Mouse (Mus musculus): ENCODE data around the gene Fzd10.

The Fzd10 gene

DNA sequence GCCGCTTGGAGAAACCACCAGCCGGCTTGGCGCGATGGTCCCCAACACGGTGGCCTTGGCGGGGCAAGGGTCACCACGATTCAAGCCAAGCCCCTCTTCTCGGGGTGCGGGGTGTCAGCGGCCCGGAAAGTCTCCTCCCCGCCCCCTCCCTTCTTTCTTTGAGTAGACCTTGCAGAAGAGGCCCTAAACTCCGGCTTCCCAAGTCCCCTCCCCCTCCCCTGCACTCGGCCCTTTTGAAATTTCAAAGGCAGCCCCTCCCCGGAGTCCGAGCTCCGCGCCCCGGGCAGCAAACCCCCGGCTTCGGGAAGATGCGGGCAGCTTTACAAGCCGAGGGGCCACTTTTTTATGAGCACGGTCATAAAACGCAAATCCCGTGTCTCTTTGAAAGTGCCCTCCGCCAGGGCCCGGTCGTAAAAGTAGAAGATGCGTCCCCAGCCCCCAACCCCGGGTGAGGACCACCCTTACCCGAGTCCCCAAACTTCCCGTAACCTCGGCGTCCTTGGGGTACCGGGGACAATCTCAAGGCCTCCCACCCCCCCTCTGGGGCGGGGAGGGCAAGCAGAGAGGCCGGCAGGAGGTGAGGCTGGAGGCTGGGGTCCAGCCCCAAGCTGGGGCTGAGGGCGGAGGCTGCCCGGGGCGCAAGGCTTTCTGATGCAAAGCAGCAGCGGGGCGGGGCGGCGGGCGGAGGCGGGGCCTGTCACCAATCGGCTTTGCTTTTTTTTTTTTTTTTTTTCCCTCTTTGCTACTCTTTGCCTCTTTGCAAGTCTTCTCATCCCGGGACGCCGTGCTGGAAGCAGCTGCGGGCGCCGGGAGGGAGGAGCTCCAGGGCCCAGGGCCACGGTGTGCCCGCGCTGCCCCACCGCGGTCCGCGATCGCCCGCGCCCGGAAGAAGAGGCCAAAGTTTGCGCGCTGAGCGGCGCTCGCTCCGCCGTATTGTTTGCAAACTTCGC lies at the start of gene Fzd10:
Gene Fzd10 (plus strand): TSS at position 773 of the 950 bp plus-strand sequence.
- DNase-seq (ENCODE audit: low spot score in 2 of 2), result peak; percentile 53

DNA sequence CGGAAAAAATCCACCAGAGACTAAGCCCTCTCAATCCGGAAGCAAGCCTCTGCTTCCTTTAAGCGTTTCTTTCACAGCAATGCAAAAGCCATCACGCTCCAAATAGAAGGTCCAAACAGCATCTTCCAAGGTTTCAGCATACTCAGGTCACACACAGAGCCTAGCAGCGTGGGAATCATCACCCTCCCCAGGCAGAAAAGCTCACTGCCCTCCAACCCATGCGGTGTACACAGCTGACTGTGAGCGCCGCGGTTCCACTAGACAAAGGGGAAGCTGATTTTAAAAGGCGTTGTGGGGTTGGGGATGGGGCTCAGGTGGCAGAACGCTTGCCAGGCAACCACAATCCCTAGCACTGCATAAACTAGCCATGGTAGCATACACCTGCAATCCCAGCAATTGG lies 49.2 kb upstream of the Fzd10 start:
- no peak for DNase-seq (ENCODE audit: low spot score in 2 of 2)

DNA sequence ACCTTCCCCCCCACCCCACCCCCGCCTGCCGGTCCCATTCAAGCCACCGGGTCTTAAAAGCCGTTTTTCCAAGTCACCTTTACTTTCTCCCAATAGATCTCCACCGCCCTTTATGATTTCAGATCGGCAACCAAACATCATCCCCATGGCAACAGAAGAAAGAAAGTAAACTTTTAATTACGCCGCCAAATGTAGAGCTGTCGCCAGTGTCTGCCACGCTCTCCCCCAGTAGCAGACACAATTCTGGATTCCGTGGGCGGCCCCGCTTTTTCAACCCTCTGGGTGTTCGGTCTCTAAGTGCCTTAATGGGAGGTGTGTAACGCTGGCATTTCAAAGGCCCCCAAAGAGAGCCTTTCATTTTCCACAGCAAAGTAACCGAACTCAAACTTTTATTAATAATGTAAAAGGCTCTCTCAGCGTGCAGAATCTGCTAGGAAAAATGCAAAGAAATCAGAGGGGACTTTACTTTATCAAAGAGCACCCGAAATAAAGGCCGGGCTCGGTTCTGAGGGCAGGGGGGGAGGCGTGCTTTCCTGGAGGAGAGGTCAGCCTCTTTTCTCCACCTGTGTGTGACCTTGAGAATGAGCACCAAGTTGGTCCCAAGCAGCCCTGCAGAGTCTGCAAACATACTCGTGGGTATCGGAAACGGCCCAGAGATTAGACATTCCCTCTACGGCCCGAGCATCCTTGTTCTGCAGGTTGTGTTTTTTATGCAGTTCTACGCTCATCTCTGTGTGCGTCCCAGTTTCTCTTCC lies 48.3 kb upstream of the Fzd10 start:
- no peak for DNase-seq (ENCODE audit: low spot score in 2 of 2)

DNA sequence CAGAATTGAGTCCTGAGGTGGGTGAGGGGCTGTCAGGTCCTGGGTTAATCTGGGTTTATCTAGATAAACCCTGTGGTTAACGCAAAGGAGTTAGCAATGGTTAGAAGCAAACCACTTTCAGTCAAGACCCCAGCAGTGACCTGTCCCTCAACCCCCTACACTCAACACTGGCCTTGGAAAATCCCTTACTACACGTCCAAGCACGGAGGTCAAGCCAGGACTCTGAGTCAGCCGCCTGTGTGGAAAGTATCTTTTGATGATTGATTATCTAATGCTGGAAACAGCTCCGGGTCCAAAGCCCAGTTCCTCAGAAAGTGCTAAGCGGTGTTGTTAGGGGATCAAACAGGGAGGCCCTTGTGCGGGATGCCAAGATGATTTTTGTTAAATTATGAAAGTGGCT lies 42.5 kb upstream of the Fzd10 start:
- DNase-seq (ENCODE audit: low spot score in 2 of 2), result no peak

DNA sequence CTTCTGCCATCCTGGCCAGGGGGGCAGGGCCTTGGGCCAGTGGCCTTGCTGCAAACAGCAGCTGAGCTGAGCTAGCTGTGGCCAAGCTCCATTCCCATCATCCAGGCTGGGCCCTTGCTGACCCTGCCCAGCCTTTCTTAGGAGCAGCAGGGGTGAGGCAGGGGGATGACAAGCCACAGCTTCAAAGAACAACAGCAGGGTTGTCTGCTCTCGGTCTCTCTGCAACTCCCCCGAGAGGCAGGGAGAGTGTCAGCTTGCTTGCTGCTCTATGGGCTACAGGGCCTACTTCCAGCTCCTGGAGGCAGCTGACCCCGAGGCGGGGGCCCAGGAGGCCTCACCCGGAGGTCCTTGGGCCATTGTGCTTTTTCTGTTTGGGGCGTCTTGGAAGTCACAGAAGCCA lies 33.3 kb upstream of the Fzd10 start:
- DNase-seq (ENCODE audit: low spot score in 2 of 2), result no peak

DNA sequence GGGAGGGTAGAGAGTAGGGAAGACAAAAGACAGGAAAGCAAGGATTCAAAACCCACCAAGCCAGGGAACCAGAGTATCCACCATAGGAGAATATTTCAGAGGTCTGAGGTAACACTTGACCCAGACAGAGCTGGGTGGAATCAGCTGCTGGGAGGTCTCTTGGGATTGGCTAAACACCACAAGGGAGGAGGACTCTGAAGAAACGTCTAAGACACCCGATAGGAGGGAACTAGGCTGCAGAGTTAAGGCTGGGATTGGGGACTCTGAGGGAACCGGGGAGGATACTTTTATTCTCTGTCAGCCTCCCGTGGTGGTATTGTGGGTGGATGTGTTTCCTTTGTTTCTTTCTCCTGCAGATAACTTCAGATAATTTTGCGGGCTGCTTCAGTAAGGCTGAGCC lies 31.7 kb upstream of the Fzd10 start:
- DNase-seq (ENCODE audit: low spot score in 2 of 2), result no peak

DNA sequence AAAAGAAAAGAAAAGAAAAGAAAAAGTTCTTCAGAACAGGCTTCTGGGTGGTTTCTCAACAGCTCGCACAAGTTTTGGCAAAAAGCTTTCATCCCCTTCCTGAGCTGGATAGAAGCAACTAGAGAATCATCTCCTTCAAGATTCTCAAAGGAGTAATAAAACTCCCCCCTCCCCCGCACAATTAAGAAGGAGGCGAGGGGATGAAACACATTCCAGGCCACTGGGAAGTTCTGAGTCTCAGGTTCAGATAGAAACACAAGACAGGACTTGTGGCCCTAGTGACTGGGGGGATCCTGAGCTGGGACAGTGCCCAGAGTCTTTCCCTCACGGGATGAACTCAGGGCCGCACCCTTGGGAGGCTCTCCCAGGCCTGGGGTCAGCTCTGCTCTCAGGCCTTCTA lies 30.6 kb upstream of the Fzd10 start:
- no peak for DNase-seq (ENCODE audit: low spot score in 2 of 2)

DNA sequence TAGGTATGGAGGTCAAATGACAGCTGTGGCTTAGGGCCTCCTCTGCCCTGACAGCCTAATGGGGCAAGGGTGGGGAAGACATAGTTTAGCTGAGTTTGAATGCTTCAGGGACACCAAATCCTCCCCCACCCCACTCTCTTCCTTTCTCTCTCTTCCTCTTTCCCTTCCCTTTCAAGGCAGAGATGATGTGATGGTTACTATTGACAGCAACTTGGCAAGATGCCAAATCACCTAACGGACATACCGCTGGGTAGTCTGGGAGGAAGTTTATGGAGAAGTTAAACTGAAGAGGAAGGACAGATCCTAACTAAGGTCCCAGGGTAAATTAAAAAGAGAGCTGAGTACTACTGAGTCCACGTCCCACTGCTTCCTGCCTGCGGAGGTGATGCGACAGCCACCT lies 29.8 kb upstream of the Fzd10 start:
- DNase-seq (ENCODE audit: low spot score in 2 of 2), result no peak

DNA sequence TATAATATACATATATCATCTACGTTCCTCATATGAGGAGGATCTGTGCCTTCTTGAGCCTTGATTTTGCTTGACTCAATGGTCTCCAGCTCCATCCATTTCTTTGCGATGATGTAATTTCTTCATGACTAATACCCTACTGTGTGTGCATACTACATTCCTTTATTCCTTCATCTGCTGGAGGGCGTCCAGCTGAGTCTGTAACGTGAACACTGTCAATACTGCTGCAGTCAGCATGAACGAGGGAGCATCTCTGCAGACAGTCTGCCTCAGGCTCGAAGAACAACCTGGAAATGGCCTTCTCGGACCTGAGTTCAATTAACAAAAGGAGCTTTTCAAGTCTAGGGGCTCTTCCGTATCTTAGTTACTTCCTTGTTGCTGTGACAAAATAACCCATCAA lies 28.9 kb upstream of the Fzd10 start:
- no peak for DNase-seq (ENCODE audit: low spot score in 2 of 2)

DNA sequence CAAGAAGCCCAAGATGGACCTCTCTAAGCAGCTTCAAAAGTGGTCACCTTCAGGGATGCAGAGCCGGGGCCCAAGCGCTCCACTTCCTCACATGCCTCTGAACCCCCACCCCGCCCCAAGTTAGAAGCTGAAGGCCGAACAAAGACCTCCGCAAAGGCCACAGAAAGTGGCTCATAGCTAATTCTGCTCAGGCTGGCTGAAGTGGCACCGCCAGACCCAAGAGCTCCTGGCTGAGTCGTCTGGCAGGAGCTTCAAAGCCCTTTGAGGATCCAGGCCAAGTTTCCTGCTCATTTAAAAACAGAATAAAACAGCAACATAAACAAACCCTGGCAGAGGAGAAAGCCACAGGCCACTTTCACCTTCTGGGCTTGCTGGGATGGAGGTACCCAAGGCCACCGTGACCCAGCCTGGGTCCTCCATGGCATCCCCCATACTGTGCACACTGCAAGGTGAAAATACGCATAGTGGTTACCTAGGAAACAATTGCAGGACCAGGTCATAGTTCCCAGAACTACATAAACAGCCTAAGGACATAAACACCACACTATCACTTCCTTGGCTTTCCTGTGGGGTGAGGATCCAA lies 24.6 kb upstream of the Fzd10 start:
- no peak for DNase-seq (ENCODE audit: low spot score in 2 of 2)

DNA sequence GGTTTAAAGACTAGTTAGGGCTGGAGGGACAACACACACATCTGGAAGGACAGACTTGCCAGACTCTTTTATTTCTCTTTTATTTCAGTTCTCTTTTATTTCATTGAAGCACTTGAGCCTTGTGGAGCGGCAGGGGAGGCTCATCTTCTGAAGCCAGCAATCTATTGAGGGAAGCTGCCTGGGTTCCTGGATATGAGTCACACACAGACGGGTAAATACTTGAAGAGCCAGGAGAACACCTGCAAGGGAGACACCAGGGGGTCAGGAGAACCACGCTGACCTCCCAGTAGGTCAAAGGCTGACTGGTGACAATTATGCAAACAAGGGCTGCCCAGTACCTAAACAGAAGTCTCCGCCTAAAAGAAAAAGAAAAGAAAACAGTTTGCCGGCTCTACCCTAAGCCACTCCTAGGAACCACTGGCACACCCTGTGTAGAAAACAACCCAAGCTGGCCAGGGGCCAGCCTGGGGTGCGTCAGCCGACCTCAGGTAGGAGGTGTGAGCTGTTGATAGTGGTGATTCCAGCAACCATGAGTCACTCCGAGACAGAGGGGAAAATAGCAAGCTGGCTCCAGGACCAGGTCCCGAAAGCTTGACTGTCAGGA lies 21.5 kb upstream of the Fzd10 start:
- no peak for DNase-seq (ENCODE audit: low spot score in 2 of 2)

DNA sequence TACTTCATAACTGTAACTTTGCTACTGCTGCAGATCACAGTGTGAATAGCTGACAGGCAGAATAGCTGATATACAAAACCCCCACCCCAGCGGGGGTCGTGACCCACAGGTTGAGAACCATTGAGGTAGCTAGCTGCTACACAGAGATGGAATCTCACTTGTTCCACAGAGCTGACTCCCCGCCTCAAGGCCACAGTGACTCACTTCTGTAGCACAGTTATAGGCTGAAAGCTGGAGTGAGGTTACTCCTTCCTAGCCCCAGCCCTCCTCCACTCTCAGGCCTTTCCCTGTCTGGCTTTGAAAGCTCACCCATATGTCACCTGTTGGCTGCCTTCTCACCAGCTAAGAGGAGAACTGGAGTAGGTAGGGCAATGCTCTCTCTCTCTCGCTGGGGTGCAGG lies 19.7 kb upstream of the Fzd10 start:
- DNase-seq (ENCODE audit: low spot score in 2 of 2), result no peak

DNA sequence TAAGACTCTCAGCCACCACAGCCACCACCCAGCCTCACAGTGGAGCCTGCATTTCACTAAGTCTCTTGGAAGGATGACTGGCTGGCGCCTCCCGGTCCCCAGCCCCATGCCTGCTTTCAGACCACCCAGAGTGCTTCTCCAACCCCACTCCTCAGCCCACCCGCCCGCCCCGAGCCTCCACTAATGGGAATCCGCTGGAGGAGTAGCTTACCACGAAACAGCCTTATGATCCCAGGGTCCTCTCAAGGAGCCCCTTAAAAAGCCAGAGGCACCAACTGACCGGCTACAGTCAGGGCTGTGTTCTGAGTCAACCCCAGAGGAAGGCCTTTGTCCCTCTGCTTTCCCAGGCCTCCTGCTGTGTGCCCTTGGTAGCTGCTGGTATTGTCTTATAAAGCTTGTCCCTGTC lies 19.1 kb upstream of the Fzd10 start:
- DNase-seq (ENCODE audit: low spot score in 2 of 2), result no peak

DNA sequence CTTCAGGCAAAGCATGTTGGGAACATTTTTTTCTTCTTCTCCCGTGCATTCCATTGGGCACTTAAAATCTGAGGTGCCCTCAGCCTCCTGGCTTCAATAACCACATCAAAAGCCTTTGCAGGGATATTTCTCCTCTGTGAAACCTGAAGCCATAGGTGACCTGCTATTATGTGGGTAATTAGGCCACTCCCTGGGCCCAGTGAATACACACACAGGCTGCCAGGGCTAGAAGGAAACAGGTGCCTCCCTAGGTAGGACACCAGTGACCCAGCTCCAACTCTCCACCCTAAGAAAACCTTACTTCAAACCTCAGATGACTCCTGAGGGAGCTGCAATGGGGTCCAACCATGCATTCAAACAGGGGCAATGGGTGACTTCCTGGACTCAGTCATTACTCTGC lies 11.4 kb upstream of the Fzd10 start:
- no peak for DNase-seq (ENCODE audit: low spot score in 2 of 2)

DNA sequence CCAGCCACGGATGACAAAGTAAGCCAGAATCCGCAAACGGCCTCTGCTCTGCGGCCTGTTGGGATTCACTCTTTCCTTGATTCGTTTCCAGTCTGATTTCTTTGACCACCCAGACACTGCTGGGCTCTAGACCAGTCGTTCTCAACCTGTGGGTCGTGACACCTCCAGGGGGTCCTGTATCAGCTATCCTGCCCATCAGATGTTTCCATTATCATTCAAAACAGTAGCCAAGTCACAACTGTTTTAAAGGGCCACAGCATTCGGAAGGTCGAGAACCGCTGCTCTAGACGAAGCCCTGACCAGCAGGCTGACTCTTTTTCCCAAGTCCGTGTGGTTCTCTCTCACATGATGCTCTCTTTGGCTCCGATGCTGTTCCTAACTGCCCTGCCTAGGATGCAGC lies 7.2 kb upstream of the Fzd10 start:
- no peak for DNase-seq (ENCODE audit: low spot score in 2 of 2)

DNA sequence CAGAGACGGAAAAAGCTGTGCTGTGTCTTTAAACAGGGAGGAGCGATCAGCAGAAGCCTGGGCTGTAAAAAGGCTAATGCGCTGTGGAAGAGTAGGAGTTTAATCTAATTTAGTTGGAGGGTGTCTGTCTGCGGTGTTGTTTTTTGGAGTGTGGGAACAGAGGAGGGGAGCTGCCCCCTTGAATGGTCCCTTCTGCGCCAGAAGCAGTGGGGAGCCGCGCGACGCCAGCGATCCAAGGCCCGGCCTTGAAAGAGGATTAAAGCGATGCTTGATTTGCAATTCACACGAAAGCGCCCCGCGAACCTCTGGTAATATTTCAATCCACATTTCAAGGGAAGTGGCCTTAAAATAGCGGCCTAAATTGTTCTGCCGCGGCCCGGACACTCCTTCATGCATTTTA lies 3.8 kb upstream of the Fzd10 start:
- DNase-seq (ENCODE audit: low spot score in 2 of 2), result no peak

DNA sequence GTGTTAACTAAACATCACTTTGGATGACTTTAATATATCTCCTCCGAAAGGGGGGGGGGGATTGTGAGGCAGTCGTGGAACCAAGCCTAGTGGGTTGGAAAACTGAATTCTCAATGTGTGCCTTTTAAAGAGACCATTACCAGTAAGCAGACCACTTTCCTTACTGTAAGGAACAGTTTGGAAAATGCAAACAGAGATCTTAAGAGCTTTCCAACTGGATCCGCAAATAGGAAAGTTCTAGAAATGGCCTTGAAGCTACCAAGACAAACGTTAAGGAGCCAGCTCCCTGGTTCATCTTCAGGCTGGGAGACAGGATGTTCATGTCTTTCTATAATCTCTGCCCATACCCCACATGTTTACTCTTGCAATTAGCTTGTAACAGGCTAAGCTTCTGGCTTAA lies 3.3 kb upstream of the Fzd10 start:
- no peak for DNase-seq (ENCODE audit: low spot score in 2 of 2)

DNA sequence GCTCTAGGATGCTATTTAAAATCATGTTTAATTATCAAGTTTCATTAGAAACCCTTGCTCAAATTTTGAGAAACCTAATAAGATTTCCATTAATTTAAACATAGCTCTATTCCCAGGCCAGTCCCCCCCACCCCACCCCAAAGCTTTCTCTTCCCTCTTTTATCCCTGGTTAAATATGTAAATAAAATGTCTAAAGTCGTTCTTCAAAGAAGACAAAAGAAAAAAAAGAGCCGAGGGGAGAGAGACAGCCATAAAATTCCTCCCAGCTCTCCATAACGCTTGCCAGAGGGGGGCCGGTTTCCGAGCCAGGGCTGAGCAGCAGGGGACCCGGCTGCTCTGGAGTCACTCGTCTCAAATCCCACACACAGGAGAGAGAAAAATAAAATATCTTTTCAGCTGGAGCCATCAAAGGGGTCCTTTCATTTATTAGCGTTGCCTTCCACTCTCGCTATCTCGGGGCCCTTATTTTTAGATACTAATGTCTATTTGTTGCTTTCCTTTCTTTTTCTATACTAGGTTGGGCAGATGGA lies 2.4 kb upstream of the Fzd10 start:
- no peak for DNase-seq (ENCODE audit: low spot score in 2 of 2)

DNA sequence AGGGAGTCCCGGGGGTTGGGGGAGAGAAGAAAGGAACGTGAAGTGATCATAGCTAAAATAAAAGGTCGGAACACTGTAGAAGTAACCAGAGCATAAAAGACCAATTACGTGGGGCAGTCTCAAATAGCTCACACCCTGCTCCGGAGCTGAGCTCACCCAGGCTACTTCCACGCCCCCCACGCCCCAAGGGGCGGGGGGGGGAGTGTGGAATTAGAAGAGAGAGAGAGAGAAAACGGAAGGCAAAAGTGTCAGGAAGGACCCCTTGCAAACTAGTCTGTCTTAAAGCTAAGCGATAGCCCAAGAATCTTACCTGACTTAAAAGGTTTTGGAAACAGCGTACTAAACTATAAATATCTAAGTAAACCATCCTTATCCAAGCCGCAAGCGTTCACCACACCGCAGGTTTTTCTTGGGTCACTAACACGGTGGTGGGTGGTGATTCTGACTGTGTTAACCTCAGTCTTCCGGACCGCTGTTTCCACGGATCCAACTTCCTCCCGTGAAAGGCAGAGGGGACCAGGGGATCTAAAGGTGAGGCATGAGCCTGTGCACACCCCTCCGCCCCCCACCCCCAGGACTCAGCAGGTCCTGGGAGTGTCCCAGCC lies 1.8 kb upstream of the Fzd10 start:
- no peak for DNase-seq (ENCODE audit: low spot score in 2 of 2)

DNA sequence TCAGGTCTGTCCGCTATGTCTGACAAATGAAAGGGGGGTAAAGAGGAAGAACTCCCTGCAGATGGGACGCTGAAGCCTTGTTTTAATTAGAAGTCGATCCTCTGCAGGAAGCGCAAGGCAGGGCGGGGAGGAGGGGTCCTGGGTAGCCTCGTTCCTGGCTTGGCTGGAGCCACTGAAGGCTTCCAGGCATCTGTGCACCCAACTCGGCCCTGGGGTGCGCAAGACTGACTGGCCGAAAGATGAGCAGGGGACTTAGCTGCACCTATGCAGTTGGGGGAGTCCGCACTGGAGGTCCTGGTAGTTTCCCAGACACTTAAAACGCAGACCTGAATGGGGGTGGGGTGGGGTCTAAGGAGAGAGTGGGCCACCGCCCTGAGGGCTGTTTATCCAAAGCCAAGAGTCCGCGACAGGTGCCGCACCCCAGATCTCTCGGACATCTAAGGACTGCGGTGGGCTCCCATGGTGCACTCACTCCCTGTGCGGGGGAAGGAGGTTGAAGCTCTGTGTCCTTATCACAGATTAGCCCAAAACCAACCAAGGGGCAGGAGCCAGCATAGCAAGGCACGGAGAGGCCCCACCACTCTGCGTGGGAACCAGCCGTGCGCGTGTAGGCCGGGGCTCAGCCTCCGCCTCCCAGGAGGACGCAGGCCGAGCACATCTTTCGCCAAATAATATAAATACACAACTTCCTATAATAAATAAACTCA lies 1.1 kb upstream of the Fzd10 start:
- no peak for DNase-seq (ENCODE audit: low spot score in 2 of 2)
